Mouse (Mus musculus) spleen, adult 2 months (tissue): ENCODE data around the gene Cacna1c.

Experiments
- CTCF ChIP-seq: fragments of 200-500 bp; IDR thresholded peaks from 2 replicates; pipeline ENCODE4 v1.5.1; 2011; ENCODE audit warnings: mild to moderate bottlenecking, inconsistent platforms; ENCODE audit not compliant: insufficient read depth, insufficient read length, insufficient replicate concordance; ENCODE audit errors: extremely low read depth
- POLR2A ChIP-seq: fragments of 200-500 bp; IDR thresholded peaks from 2 replicates; pipeline ENCODE4 v1.6.1; 2011; ENCODE audit warnings: low read depth, low read length, inconsistent platforms

DNA sequence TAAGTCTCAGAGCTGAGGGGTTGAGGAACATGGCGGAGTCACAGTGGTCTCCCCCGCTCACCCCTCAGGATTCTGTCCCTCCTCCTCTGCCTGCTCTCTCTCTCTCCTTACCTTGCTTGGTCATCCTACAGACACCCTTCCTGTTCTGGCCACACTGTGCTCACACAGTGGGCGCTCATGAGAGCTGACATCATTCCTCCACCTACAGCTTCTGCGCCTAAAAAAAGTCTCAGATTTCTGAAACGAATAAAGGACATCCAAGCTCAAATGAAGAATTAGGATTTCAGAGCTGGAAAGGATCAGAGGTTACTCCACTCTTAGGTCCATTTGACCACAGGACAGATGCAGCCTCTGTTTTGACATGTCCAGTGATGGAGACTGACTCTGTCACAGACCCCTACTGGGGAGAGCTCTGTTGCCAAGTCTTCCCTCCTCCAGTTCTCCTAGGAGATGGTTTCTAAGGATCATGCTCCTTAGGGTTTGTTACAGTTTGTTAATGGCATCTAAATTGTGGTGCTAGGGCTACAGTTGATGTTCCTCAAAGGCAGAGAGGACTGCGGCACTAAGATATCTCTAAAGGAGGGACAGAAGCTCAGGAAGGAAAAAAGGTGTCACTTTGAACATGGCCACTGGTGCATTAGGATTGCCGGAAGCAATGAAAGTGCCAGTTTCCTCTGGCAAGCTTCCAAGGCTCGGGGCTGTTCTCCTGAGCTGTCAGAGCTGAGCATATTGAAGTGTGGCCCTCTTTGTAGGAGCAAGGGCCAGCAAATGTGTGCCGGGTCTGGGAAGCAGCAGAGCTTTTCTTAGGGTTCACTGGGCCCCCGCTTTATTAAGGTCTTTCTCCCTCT lies 601.2 kb downstream of the Cacna1c start:
- TF ChIP-seq CTCF (no peak), POLR2A (no peak)
